Mouse (Mus musculus) small intestine, adult 2 months (tissue): Measurements from ENCODE around the gene Ccdc155.

Source experiments
- CTCF ChIP-seq: fragments of 200-500 bp; IDR thresholded peaks from 2 replicates; pipeline ENCODE4 v1.5.1; 2012; ENCODE audit warnings: low read depth, mild to moderate bottlenecking, control low read depth, inconsistent platforms, low read length, moderate library complexity, mixed read lengths; ENCODE audit not compliant: insufficient replicate concordance, insufficient read length; ENCODE audit errors: extremely low read depth
- POLR2A ChIP-seq: fragments of 200-500 bp; IDR thresholded peaks from 2 replicates; pipeline ENCODE4 v1.6.1; 2012; ENCODE audit warnings: low read depth, mild to moderate bottlenecking, control low read depth, inconsistent platforms, low read length, moderate library complexity

DNA sequence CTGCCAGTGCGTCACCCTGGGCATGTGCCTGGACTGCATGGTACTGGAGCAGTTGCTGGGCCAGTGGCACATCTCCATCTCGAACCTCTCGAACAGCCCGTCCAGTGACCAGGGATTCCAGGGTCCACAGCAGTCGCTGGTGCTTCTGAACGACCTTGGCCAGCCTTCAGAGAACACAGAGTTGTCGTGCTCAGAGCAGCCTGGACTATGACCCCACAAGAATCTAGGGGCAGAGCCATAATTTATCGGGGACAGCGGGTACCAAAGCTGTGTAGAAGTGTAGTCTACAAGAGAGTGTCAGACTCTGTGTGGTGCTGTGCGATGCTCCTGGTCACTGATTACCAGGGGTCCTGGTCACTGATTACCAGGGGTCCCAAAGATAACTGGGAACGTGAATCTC lies 56.8 kb downstream of the Ccdc155 start:
- TF ChIP-seq CTCF (no peak), POLR2A (no peak)
